Mouse (Mus musculus) limb, embryonic 11.5 days (tissue): Measurements from ENCODE around the gene Csf3. TPM values are rescaled to one million over a fixed set of nuclear protein-coding genes. Genes with fewer than 3 reads are reported as not detected.

Experiments used
- ATAC-seq: fragments of 200-750 bp; cut with Nextera tagmentation; 2 replicates; pipeline ENCODE4 v1.8.0; 2017; ENCODE audit warnings: low read depth; ENCODE audit not compliant: insufficient number of reproducible peaks, low FRiP score, low TSS enrichment
- DNase-seq: peaks from one replicate; pipeline ENCODE4 v3.0.0-alpha.2; 2015; ENCODE audit warnings: low spot score
- H3K27ac ChIP-seq: fragments of 300-500 bp; sonication (generic); replicated peaks from 2 replicates; pipeline ENCODE4 v1.5.1; 2014; ENCODE audit warnings: low read depth, mild to moderate bottlenecking, low read length
- H3K27me3 ChIP-seq: fragments of 300-500 bp; sonication (generic); 2 replicates; pipeline ENCODE4 v1.6.1; 2014; ENCODE audit warnings: mild to moderate bottlenecking, low read length, mixed read lengths; ENCODE audit not compliant: control insufficient read depth, insufficient read depth
- H3K36me3 ChIP-seq: fragments of 300-500 bp; sonication (generic); 2 replicates; pipeline ENCODE4 v1.6.1; 2014; ENCODE audit warnings: mild to moderate bottlenecking, low read length, moderate library complexity, mixed read lengths; ENCODE audit not compliant: control insufficient read depth, insufficient read depth
- H3K4me1 ChIP-seq: fragments of 300-500 bp; sonication (generic); 2 replicates; pipeline ENCODE4 v1.6.1; 2014; ENCODE audit warnings: low read length, mixed read lengths; ENCODE audit not compliant: control insufficient read depth, insufficient read depth
- H3K4me2 ChIP-seq: fragments of 300-500 bp; sonication (generic); 2 replicates; pipeline ENCODE4 v1.6.1; 2014; ENCODE audit warnings: low read depth, mild to moderate bottlenecking, moderate library complexity; ENCODE audit not compliant: severe bottlenecking
- H3K4me3 ChIP-seq: fragments of 300-500 bp; sonication (generic); 2 replicates; pipeline ENCODE4 v1.5.1; 2014; ENCODE audit warnings: low read depth, low read length
- H3K9ac ChIP-seq: fragments of 300-500 bp; sonication (generic); 2 replicates; pipeline ENCODE4 v1.6.1; 2014; ENCODE audit warnings: mild to moderate bottlenecking, low read length
- H3K9me3 ChIP-seq: fragments of 300-500 bp; sonication (generic); 2 replicates; pipeline ENCODE4 v1.6.1; 2016; ENCODE audit warnings: low read length; ENCODE audit not compliant: control insufficient read depth
- WGBS: fragments of 180-500 bp; shearing (Covaris S2); extraction: QIAGEN DNeasy Blood & Tissue Kit; methylation state at CpG from one replicate; pipeline ENCODE4 v1.1.7; 2014; 5-methylcytosine and 5-hydroxymethylcytosine counted together
- polyA plus RNA-seq: library from polyadenylated mRNA; unstranded; fragments of >200 nt; fragmentation: Nextera tagmentation; extraction: Ambion mirVana; gene quantifications from 2 replicates; pipeline ENCODE4 v1.2.1, GENCODE M21; 2014

The Csf3 gene
- polyA plus RNA-seq, 1 experiment from 2014 or later = 0.11 TPM

DNA sequence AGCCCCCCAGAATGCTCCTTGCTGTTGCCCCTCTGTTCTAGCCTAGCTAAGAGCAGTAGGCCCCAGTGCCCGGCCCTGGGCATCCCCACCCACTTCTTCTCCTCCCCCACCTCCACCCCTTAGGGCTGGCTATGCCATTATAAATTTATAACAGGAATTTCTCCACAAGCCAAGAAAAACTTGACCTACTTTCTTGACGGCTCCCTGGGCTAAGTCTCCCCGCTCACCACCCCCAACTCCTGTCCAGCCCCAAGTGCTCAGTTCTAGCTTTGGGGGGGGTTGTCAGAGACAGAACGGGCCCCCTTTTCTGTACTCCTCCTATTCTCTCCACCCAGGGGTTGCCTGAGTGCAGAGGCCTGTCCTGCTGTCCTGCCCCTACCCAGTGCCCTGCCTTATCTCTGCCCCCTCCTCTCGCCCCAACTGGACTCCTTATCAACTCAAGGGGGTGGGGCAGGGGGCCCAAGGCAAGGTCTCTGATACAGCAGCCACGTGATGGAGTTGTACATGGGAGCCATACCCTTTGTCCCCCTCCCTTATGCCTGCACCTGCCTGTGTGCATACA is 50.2 kb downstream of the Csf3 start:
- Histone ChIP-seq H3K4me3 (no peak overlapping the region), H3K4me1 (peaks cover 53% of the 10 kb centered on the region), H3K36me3 (peaks cover 2% of the 10 kb centered on the region; the same call in 1 of the 2 replicates), H3K9ac (no peak overlapping the region), H3K9me3 (no peaks in the 10 kb centered on the region), H3K27ac (no peak overlapping the region), H3K4me2 (no peak overlapping the region), H3K27me3 (no peaks in the 10 kb centered on the region)
- WGBS = 53% methylated on average over 6 of the region's 6 CpGs
- ATAC-seq (no peak), DNase-seq (no peak)

DNA sequence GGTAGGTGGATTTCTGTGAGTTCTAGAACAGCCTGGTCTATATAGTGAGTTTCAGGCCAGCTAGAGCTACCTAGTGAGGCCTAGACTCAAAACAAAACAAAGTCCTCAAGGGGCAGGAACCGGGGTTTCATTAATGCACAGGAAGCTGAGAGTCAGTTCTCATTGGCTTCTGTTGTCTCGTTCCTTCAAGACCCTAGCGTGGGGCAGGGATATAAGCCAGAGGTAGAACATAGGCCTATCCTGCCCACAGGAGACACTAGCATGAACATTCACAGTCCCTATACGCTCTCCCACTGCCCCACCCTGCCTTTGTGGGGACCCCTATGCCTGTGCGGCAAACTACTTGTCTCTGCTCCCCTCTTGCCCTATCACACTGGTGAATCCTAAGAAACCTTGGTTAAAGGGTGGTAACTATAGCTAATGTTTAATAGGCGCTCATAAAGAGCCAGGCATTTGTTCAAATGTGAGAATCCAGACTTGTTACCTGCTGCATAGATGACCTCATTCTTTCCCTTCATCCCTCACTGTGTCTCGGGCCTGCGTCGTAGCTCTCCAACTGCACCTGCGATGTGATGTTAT is 51.6 kb downstream of the Csf3 start:
- no peak for ATAC-seq
- no peak for DNase-seq
- H3K36me3 ChIP-seq = peaks cover 2% of the 10 kb centered on the region; the same call in 1 of the 2 replicates
- 92% methylated on average over 10 of the region's 10 CpGs for WGBS
- H3K4me1 ChIP-seq = peaks cover 41% of the 10 kb centered on the region
- no peak overlapping the region for H3K4me2 ChIP-seq
- no peak overlapping the region for H3K4me3 ChIP-seq
- H3K27me3 ChIP-seq = no peaks in the 10 kb centered on the region
- H3K9ac ChIP-seq = no peak overlapping the region
- no peak overlapping the region for H3K27ac ChIP-seq
- no peaks in the 10 kb centered on the region for H3K9me3 ChIP-seq

Other genes with a start within 250 kb of the Csf3 start
- 0.07 TPM in 1 of 2 replicates, not detected in the other for gene Ikzf3, start 155.2 kb upstream of the Csf3 start, polyA plus RNA-seq
- gene Zpbp2, start 150.2 kb upstream of the Csf3 start, polyA plus RNA-seq = 0.45 and 1.2 TPM in 2 replicates
- 9.6 and 10.1 TPM in 2 replicates for gene Ormdl3, start 113.9 kb upstream of the Csf3 start, polyA plus RNA-seq
- not detected in 2 replicates for gene Lrrc3c, start 103.0 kb upstream of the Csf3 start, polyA plus RNA-seq
- 0.75 and 0.80 TPM in 2 replicates for gene Gm12355, start 75.6 kb upstream of the Csf3 start, polyA plus RNA-seq
- not detected in 2 replicates for gene Gsdma3, start 74.9 kb upstream of the Csf3 start, polyA plus RNA-seq
- not detected in 2 replicates for gene Gsdma2, start 54.5 kb upstream of the Csf3 start, polyA plus RNA-seq
- 0.05 TPM in 1 of 2 replicates, not detected in the other for gene Gsdma, start 36.9 kb upstream of the Csf3 start, polyA plus RNA-seq
- 180 and 187 TPM in 2 replicates for gene Psmd3, start 18.7 kb upstream of the Csf3 start, polyA plus RNA-seq
- 68.0 and 69.2 TPM in 2 replicates for gene Med24, start 28.2 kb downstream of the Csf3 start, polyA plus RNA-seq
- 16.5 and 17.7 TPM in 2 replicates for gene Thra, start 39.4 kb downstream of the Csf3 start, polyA plus RNA-seq
- 1.0 and 1.1 TPM in 2 replicates for gene Nr1d1, start 74.1 kb downstream of the Csf3 start, polyA plus RNA-seq
- 24.6 and 25.6 TPM in 2 replicates for gene Msl1, start 94.3 kb downstream of the Csf3 start, polyA plus RNA-seq
- 44.9 and 51.1 TPM in 2 replicates for gene Casc3, start 103.6 kb downstream of the Csf3 start, polyA plus RNA-seq
- 2.2 and 2.8 TPM in 2 replicates for gene Rapgefl1, start 135.5 kb downstream of the Csf3 start, polyA plus RNA-seq
- 6.3 and 7.4 TPM in 2 replicates for gene Wipf2, start 162.4 kb downstream of the Csf3 start, polyA plus RNA-seq
- 58.7 and 63.4 TPM in 2 replicates for gene Cdc6, start 206.5 kb downstream of the Csf3 start, polyA plus RNA-seq
- 46.7 and 48.7 TPM in 2 replicates for gene Rara, start 226.6 kb downstream of the Csf3 start, polyA plus RNA-seq